Mouse (Mus musculus) intestine, embryonic 14.5 days (tissue): Measurements from ENCODE around the gene Sema3f. TPM values are rescaled to one million over a fixed set of nuclear protein-coding genes. Genes with fewer than 3 reads are reported as not detected.

Experiments used
- ATAC-seq: fragments of 200-750 bp; cut with Nextera tagmentation; replicated peaks from 2 replicates; pipeline ENCODE4 v1.8.0; 2017; ENCODE audit warnings: low read depth, moderate number of reproducible peaks, moderate TSS enrichment, moderate library complexity; ENCODE audit not compliant: low FRiP score, low TSS enrichment
- DNase-seq: peaks from one replicate; pipeline ENCODE4 v3.0.0-alpha.2; 2018; ENCODE audit warnings: low spot score
- H3K27ac ChIP-seq: fragments of 300-500 bp; sonication (generic); 2 replicates; pipeline ENCODE4 v1.5.1; 2014; ENCODE audit warnings: low read depth, mild to moderate bottlenecking, control low read depth
- H3K27me3 ChIP-seq: fragments of 300-500 bp; sonication (generic); replicated peaks from 2 replicates; pipeline ENCODE4 v1.6.1; 2014; ENCODE audit warnings: low read length, control low read depth; ENCODE audit not compliant: control insufficient read depth, insufficient read depth
- H3K36me3 ChIP-seq: fragments of 300-500 bp; sonication (generic); 2 replicates; pipeline ENCODE4 v1.6.1; 2014; ENCODE audit warnings: low read length, control low read depth; ENCODE audit not compliant: control insufficient read depth, insufficient read depth
- H3K4me1 ChIP-seq: fragments of 300-500 bp; sonication (generic); replicated peaks from 2 replicates; pipeline ENCODE4 v1.6.1; 2014; ENCODE audit warnings: low read length, control low read depth, mixed read lengths; ENCODE audit not compliant: control insufficient read depth, insufficient read depth
- H3K4me2 ChIP-seq: fragments of 300-500 bp; sonication (generic); 2 replicates; pipeline ENCODE4 v1.6.1; 2014; ENCODE audit warnings: low read length
- H3K4me3 ChIP-seq: fragments of 300-500 bp; sonication (generic); 2 replicates; pipeline ENCODE4 v1.5.1; 2014; ENCODE audit warnings: low read depth, low read length, control low read depth, mixed read lengths
- H3K9ac ChIP-seq: fragments of 300-500 bp; sonication (generic); 2 replicates; pipeline ENCODE4 v1.6.1; 2014; ENCODE audit warnings: mild to moderate bottlenecking, low read length
- H3K9me3 ChIP-seq: fragments of 300-500 bp; sonication (generic); 2 replicates; pipeline ENCODE4 v1.6.1; 2016; ENCODE audit warnings: low read length, control low read depth; ENCODE audit not compliant: control insufficient read depth
- WGBS: fragments of 180-500 bp; shearing (Covaris S2); extraction: QIAGEN DNeasy Blood & Tissue Kit; methylation state at CpG from one replicate; pipeline ENCODE4 v1.1.7; 2014; 5-methylcytosine and 5-hydroxymethylcytosine counted together
- polyA plus RNA-seq: library from polyadenylated mRNA; unstranded; fragments of >200 nt; fragmentation: Nextera tagmentation; extraction: Ambion mirVana; gene quantifications from 2 replicates; pipeline ENCODE4 v1.2.1, GENCODE M21; 2014

Sema3f gene
- polyA plus RNA-seq, 1 experiment from 2014 or later: 16.3 TPM

- peak overlapping the region; percentile 39 for H3K4me2 ChIP-seq
- no peaks in the 10 kb centered on the region for H3K27me3 ChIP-seq
- 6% methylated on average over 11 of the region's 11 CpGs for WGBS
- H3K9ac ChIP-seq: no peak overlapping the region
- H3K9me3 ChIP-seq: no peaks in the 10 kb centered on the region
- ATAC-seq (peak; percentile 24; the same call in 1 of the 2 replicates), DNase-seq (no peak)
- H3K4me3 ChIP-seq: no peak overlapping the region
- peaks cover 24% of the 10 kb centered on the region for H3K4me1 ChIP-seq
- H3K27ac ChIP-seq: peak overlapping the region; percentile 16; the same call in 1 of the 2 replicates
- no peaks in the 10 kb centered on the region for H3K36me3 ChIP-seq
Measured at GRCm38 (mm10) chr9:107723794-107724531, 13.7 kb upstream of the Sema3f start.

- Histone ChIP-seq H3K27me3 (no peaks in the 10 kb centered on the region), H3K9me3 (no peaks in the 10 kb centered on the region), H3K4me1 (peaks cover 24% of the 10 kb centered on the region), H3K4me3 (no peak overlapping the region), H3K27ac (peak overlapping the region; percentile 16; the same call in 1 of the 2 replicates), H3K36me3 (no peaks in the 10 kb centered on the region), H3K4me2 (peak overlapping the region; percentile 39), H3K9ac (no peak overlapping the region)
- ATAC-seq: peak; percentile 24; the same call in 1 of the 2 replicates
- WGBS: 23% methylated on average over 5 of the region's 6 CpGs
- DNase-seq: no peak
Measured at GRCm38 (mm10) chr9:107723292-107723691, 13.0 kb upstream of the Sema3f start.

GRCm38 (mm10) chr9:107718781-107719540 is 8.7 kb upstream of the Sema3f start:
- H3K4me3 ChIP-seq: no peak overlapping the region
- peaks cover 37% of the 10 kb centered on the region for H3K4me1 ChIP-seq
- H3K27ac ChIP-seq: no peak overlapping the region
- no peaks in the 10 kb centered on the region for H3K9me3 ChIP-seq
- H3K9ac ChIP-seq: no peak overlapping the region
- no peak for DNase-seq
- ATAC-seq: no peak
- no peaks in the 10 kb centered on the region for H3K36me3 ChIP-seq
- H3K27me3 ChIP-seq: no peaks in the 10 kb centered on the region
- H3K4me2 ChIP-seq: no peak overlapping the region
- WGBS: 77% methylated on average over 10 of the region's 10 CpGs

GRCm38 (mm10) chr9:107716951-107717350 is 6.7 kb upstream of the Sema3f start:
- peak overlapping the region; percentile 22; the same call in 1 of the 2 replicates for H3K27ac ChIP-seq
- H3K4me1 ChIP-seq: peaks cover 28% of the 10 kb centered on the region
- H3K9ac ChIP-seq: no peak overlapping the region
- no peak for DNase-seq
- no peaks in the 10 kb centered on the region for H3K36me3 ChIP-seq
- H3K9me3 ChIP-seq: no peaks in the 10 kb centered on the region
- 0 out of 2 replicates have a peak overlapping the region, but pooled peaks have one; percentile 5 for H3K4me2 ChIP-seq
- H3K4me3 ChIP-seq: no peak overlapping the region
- no peaks in the 10 kb centered on the region for H3K27me3 ChIP-seq
- 41% methylated on average over 6 of the region's 6 CpGs for WGBS
- ATAC-seq: no peak; the same call in 1 of the 2 replicates

- no peaks in the 10 kb centered on the region for H3K36me3 ChIP-seq
- H3K9me3 ChIP-seq: no peaks in the 10 kb centered on the region
- DNase-seq: no peak
- no peak overlapping the region for H3K9ac ChIP-seq
- no peak overlapping the region for H3K4me2 ChIP-seq
- WGBS: 86% methylated on average over 2 of the region's 2 CpGs
- no peak overlapping the region for H3K4me3 ChIP-seq
- no peak for ATAC-seq
- H3K27ac ChIP-seq: no peak overlapping the region
- H3K27me3 ChIP-seq: no peaks in the 10 kb centered on the region
- peaks cover 28% of the 10 kb centered on the region for H3K4me1 ChIP-seq
Measured at GRCm38 (mm10) chr9:107715632-107716031, 5.4 kb upstream of the Sema3f start.

- peak overlapping the region; percentile 8; the same call in 1 of the 2 replicates for H3K4me2 ChIP-seq
- H3K36me3 ChIP-seq: no peaks in the 10 kb centered on the region
- DNase-seq: peak; percentile 66
- H3K4me1 ChIP-seq: peaks cover 28% of the 10 kb centered on the region
- 0 out of 2 replicates have a peak overlapping the region, but pooled peaks have one; percentile 20 for H3K9ac ChIP-seq
- H3K9me3 ChIP-seq: no peaks in the 10 kb centered on the region
- no peaks in the 10 kb centered on the region for H3K27me3 ChIP-seq
- H3K4me3 ChIP-seq: no peak overlapping the region
- H3K27ac ChIP-seq: peak overlapping the region; percentile 57
- 11% methylated on average over 12 of the region's 12 CpGs for WGBS
- 0 out of 2 replicates have a peak, but pooled peaks have one; percentile 14 for ATAC-seq
Measured at GRCm38 (mm10) chr9:107714221-107714952, 4.1 kb upstream of the Sema3f start.

- ATAC-seq (no peak; the same call in 1 of the 2 replicates), DNase-seq (peak; percentile 79)
- Histone ChIP-seq H3K36me3 (peaks cover 7% of the 10 kb centered on the region), H3K4me3 (peak overlapping the region; percentile 69), H3K27ac (peak overlapping the region; percentile 72; the same call in 1 of the 2 replicates), H3K4me2 (peak overlapping the region; percentile 89), H3K9me3 (no peaks in the 10 kb centered on the region), H3K27me3 (no peaks in the 10 kb centered on the region), H3K4me1 (peaks cover 46% of the 10 kb centered on the region), H3K9ac (peak overlapping the region; percentile 73)
- under 1% methylated on average over 50 of the region's 55 CpGs for WGBS
Measured at GRCm38 (mm10) chr9:107709096-107709696, 1.1 kb downstream of the Sema3f start.
